Mouse (Mus musculus) spleen, postnatal 10 days (tissue): ENCODE measurements around the gene Krt83.
A peak's percentile ranks its signal among the peaks of the same experiment; 100 is the strongest.
"Not testable (repeated sequence)": the region's sequence is repeated elsewhere in the genome, so short reads cannot be mapped to it uniquely, and the experiment has no call there.

Source experiments
- DNase-seq, 2 experiments: peaks; one replicate each; pipeline ENCODE4 v3.0.0; 2021 to 2022; ENCODE audit warnings: low spot score in 2 of 2

Krt83 gene

DNA sequence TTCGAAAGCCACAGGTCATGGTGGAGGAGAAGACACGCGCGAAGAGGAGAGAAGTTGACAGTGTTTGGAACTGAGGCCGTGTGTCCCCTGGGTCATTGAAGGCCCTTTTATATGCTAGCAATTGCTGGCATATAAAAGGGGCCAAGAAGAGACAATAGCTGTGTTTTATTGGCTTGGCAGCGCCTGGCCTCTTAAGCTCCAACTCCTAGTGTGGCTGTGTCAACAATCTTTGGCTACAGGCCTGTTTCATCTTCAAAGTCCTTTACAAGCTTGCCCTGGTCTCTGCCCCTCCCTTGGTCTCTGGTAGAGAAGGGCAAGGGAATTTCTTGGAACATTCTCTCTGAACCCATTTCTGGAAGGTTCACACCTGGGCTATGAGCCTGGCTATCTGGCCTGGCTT lies at the start of gene Krt83:
Gene Krt83, minus strand, starts transcription at position 82 of the 400 bp plus-strand sequence.
- DNase-seq: no peak

DNA sequence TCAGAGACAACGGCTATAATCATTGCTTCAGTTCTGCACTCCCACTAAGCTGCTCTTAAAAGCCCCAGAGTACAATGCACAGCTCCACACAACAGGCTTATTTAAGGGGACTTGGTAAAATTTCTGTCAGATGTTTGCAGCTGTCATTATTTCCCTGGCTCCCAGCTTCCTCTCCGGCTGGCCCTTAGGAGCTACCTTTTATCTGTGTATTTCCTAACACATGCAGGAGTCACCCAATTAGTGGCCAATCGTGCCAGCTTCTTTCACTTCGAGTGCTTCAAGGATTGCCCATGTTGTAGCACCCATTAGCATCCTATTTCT lies 47.2 kb upstream of the Krt83 start:
- no peak for DNase-seq

DNA sequence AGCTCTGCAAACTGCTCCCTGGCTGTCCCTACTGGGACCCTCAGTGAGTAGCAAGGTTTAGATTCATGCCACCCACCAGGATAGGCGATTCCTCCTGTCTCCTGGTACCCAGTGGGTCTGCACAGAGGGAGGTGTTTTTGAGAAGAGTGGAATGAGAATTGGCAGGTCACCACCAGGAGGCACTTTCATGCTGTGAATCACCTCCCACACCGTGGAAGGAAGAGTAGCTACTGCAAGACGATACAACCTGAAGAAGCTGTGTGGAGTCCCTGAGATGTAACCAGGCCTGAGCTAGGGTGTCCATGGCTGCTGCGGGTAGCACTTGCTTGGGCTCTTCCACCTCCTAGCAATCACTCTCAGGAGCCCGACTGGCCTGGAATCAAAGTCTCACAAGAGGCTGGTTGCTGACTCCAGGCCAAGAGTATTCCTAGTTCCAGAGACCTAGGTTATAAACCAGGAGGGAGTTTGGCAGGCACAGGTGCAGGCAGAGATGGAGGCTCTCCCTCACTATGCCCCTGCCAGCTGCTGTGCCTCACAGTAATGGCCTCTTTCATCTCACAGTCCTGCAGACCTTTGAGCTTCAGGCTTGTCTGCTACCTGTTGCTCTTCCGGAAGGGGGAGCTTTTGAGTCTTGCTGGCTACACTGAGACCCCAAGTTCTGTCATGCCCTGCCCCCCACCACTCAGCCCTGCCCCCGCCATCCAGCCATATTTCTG lies 46.7 kb upstream of the Krt83 start:
- no peak for DNase-seq

DNA sequence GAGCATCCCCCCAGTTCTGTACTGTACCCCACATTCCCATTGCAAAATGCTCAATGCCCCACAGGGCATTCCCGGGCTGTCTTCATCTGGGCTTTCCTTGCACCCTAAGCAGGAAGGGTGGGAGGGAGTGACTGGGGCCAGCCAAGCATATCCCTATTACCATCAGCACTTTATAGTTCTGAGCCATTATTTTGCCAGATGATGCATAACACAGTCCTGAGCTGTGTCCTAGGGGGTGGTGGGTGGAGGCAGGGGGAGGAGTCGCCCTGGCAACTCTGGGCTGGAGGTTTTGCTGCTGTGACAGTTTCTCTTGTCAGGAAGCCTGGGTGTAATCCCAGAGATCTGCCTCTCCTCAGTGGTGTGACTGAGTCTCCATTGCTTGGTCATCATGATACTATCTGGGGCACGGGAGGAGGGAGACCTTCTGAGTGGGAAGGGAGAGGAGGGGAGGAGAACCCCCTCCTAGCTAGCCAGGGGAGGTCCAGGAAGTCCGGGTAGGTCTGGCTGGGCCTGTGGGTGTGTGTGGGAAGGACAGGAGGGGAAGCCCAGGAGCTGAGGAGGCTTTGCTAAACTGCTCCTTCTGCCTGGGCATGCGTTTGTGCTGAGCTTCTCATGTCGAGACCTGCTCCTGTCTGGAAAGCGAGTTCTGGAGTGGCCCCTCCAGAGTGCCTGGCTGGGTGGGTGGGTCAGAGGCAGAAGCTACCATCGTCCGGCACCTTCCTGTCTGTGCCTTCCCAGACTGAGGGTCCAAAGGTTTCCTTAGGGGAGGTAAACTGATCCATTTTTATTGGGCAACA lies 44.9 kb upstream of the Krt83 start:
- no peak for DNase-seq

DNA sequence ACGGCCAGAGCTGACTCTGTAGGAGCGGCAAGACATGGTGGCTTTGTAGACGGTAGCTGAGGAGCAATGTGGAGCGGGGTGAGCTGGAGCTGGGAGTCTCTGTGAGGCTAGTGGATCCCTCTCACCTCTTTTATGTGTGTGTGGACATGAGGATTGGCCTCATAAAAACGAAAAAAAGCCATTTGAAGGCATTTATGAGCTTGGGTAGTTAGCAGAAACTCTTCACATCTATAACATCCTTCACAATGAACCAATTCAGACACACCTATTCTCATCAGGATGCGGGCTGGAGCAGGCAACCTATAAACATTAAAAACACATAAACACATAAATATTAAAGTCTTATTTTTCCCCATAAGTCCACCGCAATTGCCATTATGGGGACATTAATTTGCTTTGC lies 41.4 kb upstream of the Krt83 start, which contains the start of gene Krt84:
Gene Krt84, minus strand, starts transcription at position 101 of the 400 bp plus-strand sequence.
- DNase-seq: no peak

DNA sequence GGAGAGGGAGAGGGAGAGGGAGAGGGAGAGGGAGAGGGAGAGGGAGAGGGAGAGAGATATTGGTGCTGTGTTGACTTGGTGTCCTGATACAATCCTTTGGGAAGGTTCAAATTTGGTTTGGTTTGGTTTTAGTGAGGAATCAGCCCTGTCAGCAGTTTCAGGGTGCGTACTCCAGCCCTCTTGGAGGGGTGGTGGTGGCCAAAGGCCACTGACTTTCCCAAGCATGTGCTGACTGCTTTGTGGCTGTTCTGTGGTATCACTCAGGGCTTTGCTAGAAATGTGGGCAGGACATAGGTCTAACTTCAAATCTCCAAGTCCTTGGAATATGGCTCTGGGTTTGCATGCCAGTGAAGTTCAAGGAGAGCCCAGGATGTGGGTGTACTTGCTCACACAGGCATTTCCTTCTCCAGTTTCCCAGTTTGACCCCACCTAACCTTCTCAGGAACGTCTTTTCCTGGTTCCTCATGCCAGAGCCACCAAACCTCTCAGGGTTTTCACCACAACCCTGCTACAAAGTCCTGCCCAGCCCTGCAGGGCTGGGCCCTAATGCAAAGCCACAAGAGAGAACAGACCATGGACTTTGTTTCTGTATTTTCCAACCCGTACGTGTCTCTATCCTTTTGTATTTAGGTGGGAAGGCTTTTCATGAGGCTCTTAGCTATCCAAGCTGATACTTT lies 31.4 kb upstream of the Krt83 start:
- no peak for DNase-seq

DNA sequence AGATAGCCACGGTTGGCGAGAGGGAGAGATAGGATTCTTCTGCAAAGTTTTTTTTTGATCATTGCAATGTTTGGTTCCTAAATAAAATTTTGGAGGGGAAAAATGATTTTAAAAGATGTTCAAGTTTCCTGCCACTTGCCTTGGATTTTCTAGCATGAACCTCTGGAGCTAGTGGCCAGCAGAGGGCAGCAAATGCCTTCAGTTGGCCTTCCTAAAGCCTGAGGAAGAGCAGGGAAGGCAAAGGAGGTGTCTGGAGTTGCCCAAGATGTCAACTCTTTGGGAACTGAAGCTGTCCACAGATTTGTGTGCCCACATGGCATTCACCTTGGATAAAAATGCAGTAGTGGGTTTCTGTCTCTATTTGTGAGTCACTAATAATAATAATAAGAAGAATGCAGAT lies 28.5 kb upstream of the Krt83 start:
- peak in 1 of 2 experiments; percentile 61 for DNase-seq

DNA sequence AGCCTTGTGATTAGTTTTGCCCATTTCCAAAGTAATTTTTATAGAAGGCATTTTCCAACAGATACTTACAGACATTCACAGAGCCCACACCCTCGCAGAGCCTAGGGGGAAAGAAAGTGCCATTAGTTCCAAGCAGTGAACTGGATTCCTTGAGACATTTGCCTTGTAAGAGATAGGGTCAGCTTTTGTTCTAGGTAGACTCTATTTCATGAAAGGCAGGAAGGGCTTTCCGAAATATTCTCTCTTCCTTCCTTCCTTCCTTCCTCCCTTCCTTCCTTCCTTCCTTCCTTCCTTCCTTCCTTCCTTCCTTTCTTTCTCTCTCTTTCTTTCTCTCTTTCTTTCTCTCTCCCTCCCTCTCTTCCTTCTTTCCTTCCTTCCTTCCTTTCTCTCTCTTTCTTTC lies 25.8 kb upstream of the Krt83 start, which contains the start of gene Gm49425:
Gene Gm49425, minus strand, starts transcription at position 101 of the 400 bp plus-strand sequence.
- DNase-seq: not testable (repeated sequence)

DNA sequence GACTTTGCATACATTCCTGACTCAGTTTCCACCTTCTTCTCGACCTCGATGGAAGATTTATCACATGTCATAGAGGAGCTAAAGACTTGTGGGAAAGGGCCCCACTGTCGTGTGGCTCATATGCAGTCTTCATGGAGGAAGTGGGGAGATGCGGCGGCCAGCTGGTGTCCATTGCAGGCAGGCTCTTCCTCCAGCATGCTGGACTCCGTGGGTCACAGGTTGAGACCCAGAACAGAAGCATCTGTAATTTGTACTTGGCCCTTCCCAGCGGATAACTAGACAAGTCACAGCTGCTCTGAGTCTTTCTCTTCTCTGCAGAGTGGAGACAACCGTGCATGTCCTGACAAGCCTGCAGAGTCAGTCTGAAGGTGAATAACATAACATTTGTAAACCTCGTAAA lies 16.9 kb upstream of the Krt83 start:
- DNase-seq: no peak

DNA sequence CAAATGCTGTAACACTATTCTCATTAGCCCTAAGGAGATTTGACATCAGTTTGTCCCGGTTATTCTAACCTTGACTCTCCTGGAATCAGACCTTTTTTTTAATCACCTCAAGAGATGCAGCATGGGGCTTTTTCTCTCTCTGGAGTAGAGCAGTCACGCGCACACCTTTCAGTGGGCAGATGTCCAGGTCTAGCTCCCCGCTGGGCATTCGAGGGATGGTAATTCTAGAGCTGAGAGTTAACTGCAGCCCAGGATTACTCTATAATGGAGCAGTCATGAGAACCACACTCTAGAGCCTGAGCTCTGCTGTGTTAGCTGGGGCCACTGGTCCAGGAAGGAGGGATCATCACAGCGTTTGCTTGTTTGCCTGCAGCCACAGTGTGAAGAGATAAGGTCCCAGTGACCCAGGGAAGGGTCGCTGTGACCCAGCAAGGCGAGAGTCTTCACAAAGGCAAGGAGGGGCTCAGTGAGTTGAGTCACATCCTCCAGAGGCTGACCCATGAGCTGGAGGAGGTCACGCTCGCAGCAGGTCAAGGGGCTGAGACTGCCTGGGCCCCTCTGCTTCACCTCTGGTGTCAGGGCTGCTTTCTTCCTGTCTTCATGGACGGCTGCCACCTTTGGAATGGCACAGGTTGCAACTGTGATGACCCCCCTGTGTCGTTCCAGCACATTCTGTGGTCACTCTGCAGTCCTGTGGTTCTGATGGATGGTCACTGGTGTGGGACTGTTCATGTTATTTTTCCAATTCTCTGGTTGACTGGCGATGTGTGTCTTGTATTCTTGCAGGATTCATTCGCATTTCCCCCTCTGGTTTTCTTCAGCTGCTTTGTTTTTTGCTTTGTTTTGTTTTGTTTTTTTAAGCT lies 15.8 kb upstream of the Krt83 start:
- DNase-seq: no peak

DNA sequence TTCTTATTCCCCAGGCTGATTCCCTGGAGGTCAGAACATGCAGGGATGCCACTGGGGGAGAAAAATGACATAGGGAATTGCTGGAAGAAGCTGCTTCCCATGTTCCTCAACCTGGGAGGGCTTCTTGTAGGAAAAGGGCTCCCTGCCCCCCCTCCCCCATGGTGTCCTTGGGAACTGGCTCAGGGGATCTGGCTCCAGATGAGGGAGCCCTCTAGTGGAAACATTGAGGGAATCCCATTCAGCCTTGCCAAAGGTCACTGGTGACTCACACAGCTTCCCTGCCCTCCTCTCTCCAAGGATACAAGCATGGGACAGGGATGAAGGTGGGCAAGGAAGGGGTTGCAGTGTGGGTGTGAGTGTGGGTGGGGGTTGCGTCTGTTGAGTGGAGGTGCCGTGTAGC lies 5.9 kb upstream of the Krt83 start:
- DNase-seq: no peak

DNA sequence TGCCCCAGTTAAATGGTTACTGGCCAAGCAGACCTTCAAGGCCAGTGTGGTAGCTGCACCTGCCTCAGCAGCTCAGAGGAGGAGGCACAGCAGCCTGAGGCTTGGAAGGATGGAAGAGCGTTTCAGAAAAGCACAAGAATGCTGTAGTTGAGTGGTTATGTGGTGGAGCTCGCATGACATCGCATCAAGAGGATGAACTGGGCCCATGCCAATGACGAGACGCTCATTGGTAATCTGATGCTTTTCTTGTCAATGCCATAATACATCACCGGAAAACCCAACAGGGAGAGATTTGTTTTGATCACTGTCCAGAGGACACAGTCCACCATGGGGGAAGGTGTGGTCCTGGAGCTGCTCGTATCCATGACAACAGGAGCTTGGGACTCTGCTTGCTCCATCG lies 4.0 kb upstream of the Krt83 start:
- no peak for DNase-seq

DNA sequence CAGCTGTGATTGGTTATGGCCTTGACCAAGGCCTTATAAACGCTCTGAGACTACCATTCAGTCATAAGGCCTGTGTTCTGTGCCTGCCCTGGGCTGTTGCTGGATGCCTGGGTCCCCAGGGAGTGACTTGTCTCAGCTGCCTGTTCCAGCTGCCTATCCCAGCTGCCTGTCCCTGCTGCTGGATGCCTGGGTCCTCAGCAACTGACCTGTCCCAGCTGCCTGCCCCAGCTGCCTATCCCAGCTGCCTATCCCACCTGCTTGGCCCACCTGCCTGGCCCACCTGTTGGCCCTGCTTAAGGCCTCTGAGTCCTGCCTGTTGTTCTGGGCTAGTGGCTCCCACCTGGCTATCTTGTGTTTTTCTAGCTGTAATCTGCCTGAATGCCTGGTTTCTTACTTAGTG lies 2.9 kb upstream of the Krt83 start:
- DNase-seq: no peak

DNA sequence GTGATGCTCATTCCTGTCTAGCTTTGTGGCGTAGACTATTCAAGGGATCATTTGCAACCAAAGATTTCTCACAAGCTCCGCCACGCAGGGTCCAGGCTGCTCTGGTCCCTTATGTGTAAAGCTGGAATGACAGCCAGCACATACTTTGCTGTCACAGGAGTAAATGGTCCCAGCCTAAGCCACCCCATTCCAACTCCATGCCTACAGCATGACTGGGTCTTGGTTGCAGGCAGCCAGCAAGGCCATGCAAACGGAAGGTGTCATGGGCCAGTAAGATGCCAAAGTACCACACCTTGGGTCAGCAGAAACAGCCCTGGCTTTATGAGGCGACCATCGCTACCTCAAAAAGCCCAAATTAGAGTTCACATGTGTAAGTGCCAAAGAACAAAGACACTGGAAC lies 2.4 kb upstream of the Krt83 start:
- DNase-seq: no peak

DNA sequence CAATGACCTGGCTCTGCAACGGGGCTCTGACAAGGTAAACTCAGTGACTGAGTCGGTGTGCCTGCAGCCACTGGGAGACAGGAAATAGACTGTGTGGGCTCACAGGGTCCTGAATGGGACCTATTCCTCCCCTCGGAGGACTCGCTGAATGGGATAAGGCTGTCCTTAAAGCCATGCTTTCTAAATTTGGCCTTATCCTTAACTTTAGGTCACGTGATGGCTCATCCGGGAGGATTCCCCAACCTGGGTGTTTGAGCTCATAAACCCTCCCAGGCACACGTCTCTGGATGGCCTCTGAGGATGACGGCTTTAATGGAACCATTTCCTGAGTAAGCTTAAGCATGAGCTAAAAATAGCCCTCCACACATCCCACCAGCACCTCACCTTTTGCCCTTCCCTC lies 1.4 kb upstream of the Krt83 start:
- no peak for DNase-seq

DNA sequence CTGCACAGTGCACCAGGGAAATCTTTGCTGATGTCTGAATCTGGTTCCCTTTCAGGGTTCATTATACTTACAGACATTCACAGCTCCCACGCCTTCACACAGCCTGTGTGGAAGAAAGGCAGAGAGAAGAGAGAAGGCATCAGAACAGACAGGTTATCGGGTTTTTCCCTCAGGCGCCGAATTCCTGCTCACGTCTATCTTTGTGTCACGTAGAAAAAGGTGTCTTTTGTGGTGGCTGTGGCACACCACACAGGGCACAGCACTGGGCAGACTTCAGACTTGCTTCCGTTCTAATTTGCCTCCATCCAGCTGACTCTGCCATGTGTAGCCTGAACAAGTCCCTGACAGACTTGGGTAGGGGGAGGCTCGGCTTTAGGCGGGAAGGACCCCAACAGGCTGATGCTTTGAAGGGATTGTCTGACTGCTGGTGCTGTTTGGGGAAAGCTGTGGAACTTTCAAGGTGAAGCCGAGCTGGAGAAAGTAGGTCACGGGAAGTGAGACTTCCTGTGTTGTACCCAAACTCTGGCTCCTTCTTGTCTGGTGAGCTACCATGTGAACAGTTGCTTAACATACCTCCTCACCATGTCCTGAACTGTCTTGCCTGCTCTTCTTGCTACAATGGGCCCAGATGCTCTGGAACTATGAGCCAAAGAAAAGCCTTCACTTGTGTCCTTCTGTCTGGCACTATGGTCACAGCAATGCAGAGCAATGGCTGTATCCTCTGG lies 5.2 kb downstream of the Krt83 start:
- no peak for DNase-seq

DNA sequence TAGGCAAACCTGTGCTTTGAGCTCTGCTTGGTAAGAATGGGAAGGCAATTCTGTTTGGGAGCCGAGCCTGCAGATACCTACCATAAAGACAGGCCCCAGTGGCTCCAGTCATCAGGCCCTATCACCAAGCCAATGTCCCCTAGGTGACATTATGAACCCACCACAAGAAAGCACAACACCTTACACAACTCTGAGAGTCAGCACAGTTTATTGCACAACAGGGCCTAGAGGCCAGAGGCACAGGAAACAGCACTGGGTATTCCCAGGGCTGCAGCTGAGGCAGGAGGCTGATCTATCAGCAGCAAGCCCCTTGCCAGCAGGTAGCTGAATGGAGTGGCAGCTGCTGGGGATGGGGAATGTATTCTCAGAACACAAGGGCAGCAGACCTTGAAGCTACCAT lies 6.4 kb downstream of the Krt83 start:
- no peak for DNase-seq

DNA sequence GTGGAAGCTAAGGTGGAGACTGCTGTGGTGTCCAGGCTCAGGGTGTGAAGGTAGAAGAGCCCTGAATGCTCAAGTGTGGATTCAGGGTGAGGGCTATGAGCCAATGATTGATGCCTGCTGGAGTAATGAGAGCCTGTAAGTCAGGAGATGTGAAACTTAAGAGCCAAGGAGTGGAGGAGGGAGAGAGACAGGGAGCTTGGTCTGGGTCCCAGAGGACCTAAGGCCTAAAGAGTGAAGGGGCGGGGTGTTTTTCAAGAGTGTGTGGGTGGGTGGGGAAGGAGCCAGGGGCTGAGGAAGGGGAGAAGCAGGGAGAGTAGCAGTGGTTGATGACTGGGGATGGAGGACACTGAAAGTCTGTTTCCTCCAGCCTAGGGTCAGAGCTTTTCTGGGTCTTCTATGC lies 7.7 kb downstream of the Krt83 start:
- DNase-seq: no peak

DNA sequence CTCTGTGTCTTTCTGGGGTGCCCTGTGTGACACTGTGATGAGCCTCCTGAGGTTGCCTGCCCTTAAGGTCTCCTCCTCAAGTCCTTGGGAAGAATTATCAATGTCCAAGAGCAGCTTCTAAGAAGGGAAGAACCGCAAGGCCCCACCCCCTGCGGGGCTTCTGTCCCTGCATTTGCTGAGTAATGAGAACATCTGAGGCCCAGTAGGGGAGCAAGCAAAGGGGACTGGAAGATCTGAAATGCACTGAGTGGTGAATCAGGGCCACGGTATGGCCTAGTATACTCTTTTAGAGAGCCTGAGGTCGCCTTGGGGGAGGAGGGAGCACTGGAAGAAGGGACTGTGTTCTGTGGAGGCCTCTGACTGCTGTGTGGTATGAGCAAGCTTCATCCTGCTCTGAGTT lies 9.3 kb downstream of the Krt83 start:
- no peak for DNase-seq

DNA sequence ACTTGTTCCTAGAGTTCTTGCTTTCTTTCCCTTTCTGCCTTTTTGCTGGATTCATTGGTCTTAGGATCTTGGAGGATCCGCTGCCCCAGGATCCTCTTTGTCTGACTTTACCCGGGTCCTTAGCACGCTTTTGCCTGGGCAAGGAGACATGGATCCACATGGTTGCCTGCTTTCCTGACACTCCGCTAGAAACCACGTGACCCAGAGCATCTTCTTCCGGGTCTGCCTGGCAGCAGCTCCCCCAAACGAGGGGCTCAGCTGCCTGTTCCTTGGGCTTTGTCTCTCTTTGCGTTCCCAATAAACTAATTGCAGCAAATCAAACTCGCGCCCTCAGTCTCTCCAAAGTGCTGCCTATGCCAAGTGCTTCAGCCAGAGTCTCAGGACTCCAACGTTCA lies 11.6 kb downstream of the Krt83 start:
- no peak for DNase-seq

DNA sequence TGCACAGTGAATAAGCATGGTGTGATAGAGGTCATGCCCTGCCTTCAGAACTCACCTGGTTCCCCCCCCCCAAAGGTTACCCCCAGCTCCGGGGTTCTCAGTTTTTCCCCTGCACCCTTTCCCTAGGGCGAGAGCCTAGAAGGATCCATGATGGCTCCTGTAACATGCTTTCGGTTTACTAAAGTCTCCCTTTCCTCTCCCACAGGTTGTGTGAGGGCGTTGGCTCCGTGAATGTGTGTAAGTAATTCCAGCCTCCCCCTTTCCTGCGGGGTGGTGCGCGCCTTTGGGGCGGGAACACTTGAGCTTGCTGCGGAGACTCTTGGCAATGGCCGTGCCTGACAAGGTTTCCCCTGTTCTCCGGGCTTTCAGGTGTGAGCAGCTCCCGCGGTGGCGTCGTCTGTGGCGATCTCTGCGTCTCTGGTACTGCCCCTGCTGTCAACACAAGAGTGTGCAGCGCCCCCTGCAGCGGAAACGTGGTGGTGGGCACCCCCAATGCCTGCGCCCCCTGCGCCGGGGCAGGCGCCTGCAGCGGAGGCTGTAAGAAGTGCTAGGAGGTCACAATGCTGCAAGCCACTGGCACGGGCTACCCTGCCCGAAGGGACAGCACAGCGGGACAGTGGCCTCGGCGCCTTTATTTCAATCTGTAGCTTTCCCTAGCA lies 12.2 kb downstream of the Krt83 start:
- DNase-seq: peak in 1 of 2 experiments; percentile 58
